Mouse (Mus musculus): ENCODE measurements around the gene Bzw2. TPM values are rescaled to one million over a fixed set of nuclear protein-coding genes. Genes with fewer than 3 reads are reported as not detected.

Bzw2 gene
- polyA plus RNA-seq, 1 experiment: 36.9 TPM

GRCm38 (mm10) chr12:36111110-36111509, 46.8 kb downstream of the Bzw2 start:
- H3K4me3 ChIP-seq (replicated peaks; ENCODE audit: insufficient read depth, low read depth, low read length): no peak overlapping the region
- DNase-seq: no peak
- WGBS: 94% methylated on average over 5 of the region's 5 CpGs

GRCm38 (mm10) chr12:36110457-36110856, 47.4 kb downstream of the Bzw2 start:
- 79% methylated on average over 5 of the region's 5 CpGs for WGBS
- TF ChIP-seq CTCF (IDR thresholded peaks at IDR 0.05; ENCODE audit: borderline replicate concordance, insufficient read depth, low read depth, low read length) (no peak), POLR2A (IDR thresholded peaks at IDR 0.05; ENCODE audit: borderline replicate concordance, insufficient read depth, low read length) (no peak)
- H3K27me3 ChIP-seq (ENCODE audit: control insufficient read depth, insufficient read depth, low read length): no peaks in the 10 kb centered on the region
- H3K4me3 ChIP-seq (replicated peaks; ENCODE audit: insufficient read depth, low read depth, low read length): no peak overlapping the region
- H3K4me1 ChIP-seq (ENCODE audit: control insufficient read depth, insufficient read depth, low read length): no peaks in the 10 kb centered on the region
- DNase-seq: no peak
- no peak overlapping the region for H3K27ac ChIP-seq (ENCODE audit: insufficient read depth, low read length)

More at GRCm38 (mm10) chr12:36111110-36111509, 46.8 kb downstream of the Bzw2 start:
- H3K27me3 ChIP-seq (ENCODE audit: control insufficient read depth, insufficient read depth, low read length): no peaks in the 10 kb centered on the region
- TF ChIP-seq POLR2A (IDR thresholded peaks at IDR 0.05; ENCODE audit: borderline replicate concordance, insufficient read depth, low read length): no peak
- TF ChIP-seq CTCF (IDR thresholded peaks at IDR 0.05; ENCODE audit: borderline replicate concordance, insufficient read depth, low read depth, low read length): no peak
- H3K27ac ChIP-seq (ENCODE audit: insufficient read depth, low read length): no peak overlapping the region
- no peaks in the 10 kb centered on the region for H3K4me1 ChIP-seq (ENCODE audit: control insufficient read depth, insufficient read depth, low read length)

GRCm38 (mm10) chr12:36108442-36108841, 49.4 kb downstream of the Bzw2 start:
- Histone ChIP-seq H3K27me3 (ENCODE audit: control insufficient read depth, insufficient read depth, low read length) (no peaks in the 10 kb centered on the region), H3K4me1 (ENCODE audit: control insufficient read depth, insufficient read depth, low read length) (no peaks in the 10 kb centered on the region), H3K4me3 (replicated peaks; ENCODE audit: insufficient read depth, low read depth, low read length) (no peak overlapping the region), H3K27ac (ENCODE audit: insufficient read depth, low read length) (no peak overlapping the region)
- WGBS: 81% methylated on average over 5 of the region's 5 CpGs
- TF ChIP-seq CTCF (IDR thresholded peaks at IDR 0.05; ENCODE audit: borderline replicate concordance, insufficient read depth, low read depth, low read length) (peak; percentile 32; the same call in 1 of the 2 replicates), POLR2A (IDR thresholded peaks at IDR 0.05; ENCODE audit: borderline replicate concordance, insufficient read depth, low read length) (no peak)
- DNase-seq: peak in 1 of 2 experiments; percentile 10

GRCm38 (mm10) chr12:36103592-36103910, 54.3 kb downstream of the Bzw2 start:
- H3K27me3 ChIP-seq (ENCODE audit: control insufficient read depth, insufficient read depth, low read length): no peaks in the 10 kb centered on the region
- H3K4me1 ChIP-seq (ENCODE audit: control insufficient read depth, insufficient read depth, low read length): no peaks in the 10 kb centered on the region
- no peak for DNase-seq
- H3K4me3 ChIP-seq (replicated peaks; ENCODE audit: insufficient read depth, low read depth, low read length): no peak overlapping the region
- no peak overlapping the region for H3K27ac ChIP-seq (ENCODE audit: insufficient read depth, low read length)
- 97% methylated on average over 4 of the region's 4 CpGs for WGBS
- TF ChIP-seq POLR2A (IDR thresholded peaks at IDR 0.05; ENCODE audit: borderline replicate concordance, insufficient read depth, low read length) (no peak), CTCF (IDR thresholded peaks at IDR 0.05; ENCODE audit: borderline replicate concordance, insufficient read depth, low read depth, low read length) (no peak)

- H3K4me3 ChIP-seq (replicated peaks; ENCODE audit: insufficient read depth, low read depth, low read length): no peak overlapping the region
- TF ChIP-seq POLR2A (IDR thresholded peaks at IDR 0.05; ENCODE audit: borderline replicate concordance, insufficient read depth, low read length) (no peak), CTCF (IDR thresholded peaks at IDR 0.05; ENCODE audit: borderline replicate concordance, insufficient read depth, low read depth, low read length) (no peak)
- no peaks in the 10 kb centered on the region for H3K4me1 ChIP-seq (ENCODE audit: control insufficient read depth, insufficient read depth, low read length)
- WGBS: 95% methylated on average over 8 of the region's 8 CpGs
- DNase-seq: no peak
- H3K27me3 ChIP-seq (ENCODE audit: control insufficient read depth, insufficient read depth, low read length): no peaks in the 10 kb centered on the region
- no peak overlapping the region for H3K27ac ChIP-seq (ENCODE audit: insufficient read depth, low read length)
These were observed 54.9 kb downstream of the Bzw2 start for GRCm38 (mm10) chr12:36102733-36103591.

- no peak for DNase-seq
- no peak for TF ChIP-seq POLR2A (IDR thresholded peaks at IDR 0.05; ENCODE audit: borderline replicate concordance, insufficient read depth, low read length)
- TF ChIP-seq CTCF (IDR thresholded peaks at IDR 0.05; ENCODE audit: borderline replicate concordance, insufficient read depth, low read depth, low read length): no peak
- Histone ChIP-seq H3K4me3 (replicated peaks; ENCODE audit: insufficient read depth, low read depth, low read length) (no peak overlapping the region), H3K4me1 (ENCODE audit: control insufficient read depth, insufficient read depth, low read length) (no peaks in the 10 kb centered on the region), H3K27ac (ENCODE audit: insufficient read depth, low read length) (no peak overlapping the region), H3K27me3 (ENCODE audit: control insufficient read depth, insufficient read depth, low read length) (no peaks in the 10 kb centered on the region)
- 73% methylated on average over 7 of the region's 7 CpGs for WGBS
These were observed 62.5 kb downstream of the Bzw2 start for GRCm38 (mm10) chr12:36095371-36095880.

GRCm38 (mm10) chr12:36093081-36093670, 64.7 kb downstream of the Bzw2 start:
- no peak for DNase-seq
- TF ChIP-seq CTCF (IDR thresholded peaks at IDR 0.05; ENCODE audit: borderline replicate concordance, insufficient read depth, low read depth, low read length): no peak
- no peak for TF ChIP-seq POLR2A (IDR thresholded peaks at IDR 0.05; ENCODE audit: borderline replicate concordance, insufficient read depth, low read length)
- Histone ChIP-seq H3K27me3 (ENCODE audit: control insufficient read depth, insufficient read depth, low read length) (no peaks in the 10 kb centered on the region), H3K4me1 (ENCODE audit: control insufficient read depth, insufficient read depth, low read length) (no peaks in the 10 kb centered on the region), H3K27ac (ENCODE audit: insufficient read depth, low read length) (no peak overlapping the region), H3K4me3 (replicated peaks; ENCODE audit: insufficient read depth, low read depth, low read length) (no peak overlapping the region)
- WGBS: 58% methylated on average over 8 of the region's 8 CpGs

All from cerebellum, adult 2 months (tissue).